Mouse (Mus musculus) forebrain, postnatal 0 days (tissue): ENCODE measurements at regions not wholly inside any gene's neighbourhood (a gene's known extent, or its start where the extent isn't known, plus 50 kb on each side); places are given as distances from the start of the nearest gene placed in this dataset.

Experiments used
- ATAC-seq: fragments of 200-750 bp; cut with Nextera tagmentation; 2 replicates; pipeline ENCODE4 v1.8.0; 2017; ENCODE audit warnings: mild to moderate bottlenecking, moderate library complexity
- DNase-seq: peaks from one replicate; pipeline ENCODE4 v3.0.0-alpha.2; 2015
- H3K27ac ChIP-seq: fragments of 300-500 bp; sonication (generic); 2 replicates; pipeline ENCODE4 v1.5.1; 2014; ENCODE audit warnings: low read depth, mild to moderate bottlenecking, antibody characterized with exemption, low read length, moderate library complexity, mixed read lengths
- H3K27me3 ChIP-seq: fragments of 300-500 bp; sonication (generic); 2 replicates; pipeline ENCODE4 v1.6.1; 2014; ENCODE audit warnings: mild to moderate bottlenecking, low read length, mixed read lengths; ENCODE audit not compliant: insufficient read depth
- H3K36me3 ChIP-seq: fragments of 300-500 bp; sonication (generic); 2 replicates; pipeline ENCODE4 v1.6.1; 2014; ENCODE audit warnings: mild to moderate bottlenecking, moderate library complexity; ENCODE audit not compliant: insufficient read depth
- H3K4me1 ChIP-seq: fragments of 300-500 bp; sonication (generic); 2 replicates; pipeline ENCODE4 v1.6.1; 2014; ENCODE audit warnings: antibody characterized with exemption; ENCODE audit not compliant: insufficient read depth
- H3K4me2 ChIP-seq: fragments of 300-500 bp; sonication (generic); 2 replicates; pipeline ENCODE4 v1.6.1; 2014; ENCODE audit warnings: low read depth, mild to moderate bottlenecking, moderate library complexity
- H3K4me3 ChIP-seq: fragments of 300-500 bp; sonication (generic); 2 replicates; pipeline ENCODE4 v1.5.1; 2014; ENCODE audit warnings: low read depth, low read length, mixed read lengths
- H3K9ac ChIP-seq: fragments of 300-500 bp; sonication (generic); 2 replicates; pipeline ENCODE4 v1.6.1; 2014; ENCODE audit warnings: mild to moderate bottlenecking
- H3K9me3 ChIP-seq: fragments of 300-500 bp; sonication (generic); 2 replicates; pipeline ENCODE4 v1.6.1; 2016; ENCODE audit warnings: low read length
- CTCF ChIP-seq: sonication (generic); IDR thresholded peaks from 2 replicates; pipeline ENCODE4 v1.5.1; 2016; ENCODE audit warnings: antibody characterized with exemption, control low read depth, low read depth
- WGBS: fragments of 180-500 bp; shearing (Covaris S2); extraction: QIAGEN DNeasy Blood & Tissue Kit; methylation state at CpG from one replicate; pipeline ENCODE4 v1.1.7; 2014; 5-methylcytosine and 5-hydroxymethylcytosine counted together

DNA sequence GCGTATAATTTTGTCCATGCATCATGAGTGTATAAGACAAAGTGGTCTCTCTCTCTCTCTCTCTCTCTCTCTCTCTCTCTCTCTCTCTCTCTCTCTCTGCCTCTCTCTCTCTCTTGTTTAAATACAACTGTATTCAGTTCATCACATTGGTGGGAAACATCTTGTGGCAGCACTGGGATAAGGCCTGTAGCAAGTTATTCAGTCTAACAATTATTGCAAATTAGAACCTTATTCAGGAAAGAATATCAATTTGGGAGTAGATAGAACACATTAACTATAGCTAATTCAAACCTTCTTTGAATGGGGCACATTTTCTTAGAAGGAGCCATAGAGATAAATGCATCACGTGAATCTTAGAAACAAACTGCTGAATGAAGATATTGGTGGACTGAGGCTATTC lies 226.4 kb downstream of the Tmem161b start:
- no peaks in the 10 kb centered on the region for H3K4me1 ChIP-seq
- no peak overlapping the region for H3K4me3 ChIP-seq
- H3K27ac ChIP-seq: peak overlapping the region; percentile 21
- no peaks in the 10 kb centered on the region for H3K27me3 ChIP-seq
- H3K9me3 ChIP-seq: no peaks in the 10 kb centered on the region
- H3K9ac ChIP-seq: no peak overlapping the region
- ATAC-seq (peak; percentile 4; the same call in 1 of the 2 replicates), DNase-seq (no peak)
- WGBS: 21% methylated on average over 2 of the region's 2 CpGs
- no peak overlapping the region for H3K4me2 ChIP-seq
- H3K36me3 ChIP-seq: no peaks in the 10 kb centered on the region
- no peak for TF ChIP-seq CTCF

GRCm38 (mm10) chr13:84449001-84449551 lies 227.0 kb downstream of the Tmem161b start:
- Histone ChIP-seq H3K9me3 (no peaks in the 10 kb centered on the region), H3K9ac (no peak overlapping the region), H3K27ac (peak overlapping the region; percentile 21; the same call in 1 of the 2 replicates), H3K4me3 (no peak overlapping the region), H3K4me2 (no peak overlapping the region), H3K36me3 (no peaks in the 10 kb centered on the region), H3K4me1 (no peaks in the 10 kb centered on the region), H3K27me3 (no peaks in the 10 kb centered on the region)
- TF ChIP-seq CTCF: no peak
- 5% methylated on average over 6 of the region's 6 CpGs for WGBS
- DNase-seq (peak; percentile 75), ATAC-seq (peak; percentile 96)
